Mouse (Mus musculus) bone marrow macrophage, adult 2 months (primary cell): ENCODE data around the gene Zfand3.

Experiments used
- CTCF ChIP-seq: IDR thresholded peaks from 2 replicates; pipeline ENCODE4 v1.5.1; 2012; ENCODE audit warnings: low read depth, mild to moderate bottlenecking, low read length, moderate library complexity
- POLR2A ChIP-seq: IDR thresholded peaks from 2 replicates; pipeline ENCODE4 v1.6.1; 2012; ENCODE audit warnings: mild to moderate bottlenecking, low read depth, low read length, borderline replicate concordance

DNA sequence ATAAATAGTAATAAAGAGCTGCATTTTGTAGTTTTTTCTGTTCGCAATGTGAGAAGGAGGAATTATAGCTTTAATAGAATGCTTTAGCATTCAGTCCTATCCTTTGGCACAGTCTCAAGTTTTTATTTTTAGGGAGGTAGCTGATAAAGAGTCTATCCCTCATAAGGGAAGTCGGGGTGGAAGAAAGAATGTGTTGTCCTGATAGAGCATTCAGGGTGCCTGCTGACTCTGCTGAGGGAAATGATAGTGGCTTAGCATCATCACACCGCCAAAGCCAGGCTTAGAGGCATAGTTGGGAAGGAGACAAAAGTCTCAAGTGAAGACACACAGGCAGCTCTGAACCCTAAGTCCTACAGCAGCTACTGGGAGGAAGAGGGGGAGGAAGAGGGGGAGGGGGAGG is 85.9 kb downstream of the Zfand3 start:
- TF ChIP-seq CTCF (no peak), POLR2A (no peak)
